Mouse (Mus musculus) megakaryocyte, embryonic 14.5 days (primary cell): ENCODE measurements around the gene Vldlr.

Experiments used
- FLI1 ChIP-seq: IDR thresholded peaks from 2 replicates; pipeline ENCODE4 v1.6.1; 2012; ENCODE audit warnings: low read length, inconsistent platforms, mixed read lengths
- GATA1 ChIP-seq: IDR thresholded peaks from 3 replicates; pipeline ENCODE4 v1.6.1; 2012; ENCODE audit warnings: mixed read lengths, low read length, inconsistent platforms, borderline replicate concordance

GRCm38 (mm10) chr19:27224356-27224755 lies 8.1 kb downstream of the Vldlr start:
- TF ChIP-seq GATA1 = no peak
- TF ChIP-seq FLI1 = no peak
